Mouse (Mus musculus) liver, adult 2 months (tissue): ENCODE results near the gene Kif1bp.
"Not testable (repeated sequence)": the region's sequence is repeated elsewhere in the genome, so short reads cannot be mapped to it uniquely, and the experiment has no call there.

Experiments
- CTCF ChIP-seq: fragments of 200-500 bp; IDR thresholded peaks from 2 replicates; pipeline ENCODE4 v1.5.1; 2011; ENCODE audit warnings: low read depth, low read length, control low read depth
- POLR2A ChIP-seq: fragments of 200-500 bp; IDR thresholded peaks from 2 replicates; pipeline ENCODE4 v1.6.1; 2011; ENCODE audit warnings: low read length, control low read depth; ENCODE audit not compliant: insufficient read depth; ENCODE audit errors: extremely low read depth

GRCm38 (mm10) chr10:62491681-62492080 is 86.6 kb downstream of the Kif1bp start:
- TF ChIP-seq CTCF, POLR2A: not testable (repeated sequence)
